Mouse (Mus musculus): ENCODE measurements around the gene 9230112D13Rik. TPM values are rescaled to one million over a fixed set of nuclear protein-coding genes. Genes with fewer than 3 reads are reported as not detected.

9230112D13Rik gene
- total and polyA plus RNA-seq, 3 experiments = not detected

DNA sequence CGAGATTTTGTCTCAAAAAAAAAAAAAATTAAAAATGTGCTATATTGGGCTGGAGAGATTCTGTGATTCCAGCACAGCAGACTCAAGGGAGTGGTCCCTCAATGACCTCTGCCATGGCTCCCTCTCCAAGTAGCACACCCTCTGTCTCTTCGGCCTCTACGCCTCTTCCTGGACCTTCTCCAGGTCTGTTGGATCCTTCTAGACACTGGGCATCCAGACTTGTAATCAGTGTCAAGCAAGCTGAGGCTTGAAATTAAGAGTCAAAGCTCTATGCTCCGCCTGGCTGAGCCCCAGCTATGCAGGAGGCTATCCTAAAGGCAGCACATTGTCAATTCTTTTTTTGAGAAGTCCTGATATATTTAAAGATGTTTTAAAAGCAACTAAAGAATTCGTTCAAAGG lies 10.9 kb upstream of the 9230112D13Rik start:
- Histone ChIP-seq H3K79me2 (ENCODE audit: control insufficient read depth, insufficient read depth, low read length, poor library complexity) (no peaks in the 10 kb centered on the region), H3K9me3 (replicated peaks; ENCODE audit: insufficient read depth, low read length) (no peaks in the 10 kb centered on the region), H3K4me3 (ENCODE audit: control insufficient read depth in 1 of 2, insufficient read depth in 1 of 2, low read depth in 2 of 2, low read length in 2 of 2) (no peak overlapping the region), H3K27ac (ENCODE audit: control insufficient read depth, low read depth, low read length) (no peak overlapping the region), H3K9ac (ENCODE audit: control insufficient read depth, low read depth, low read length, poor library complexity, severe bottlenecking) (no peak overlapping the region), H3K36me3 (ENCODE audit: control insufficient read depth in 1 of 2, insufficient read depth in 2 of 2, low read length in 2 of 2) (no peaks in the 10 kb centered on the region), H3K27me3 (ENCODE audit: control insufficient read depth in 1 of 2, insufficient read depth in 2 of 2, low read length in 2 of 2) (peaks cover 0 to 3% of the 10 kb centered on the region in 2 experiments; a peak in 3 of 4 replicates), H3K4me1 (ENCODE audit: control insufficient read depth in 1 of 2, insufficient read depth in 2 of 2, low read length in 2 of 2) (no peaks in the 10 kb centered on the region)
- TF ChIP-seq JUND (IDR thresholded peaks at IDR 0.05; ENCODE audit: low read depth, low read length) (no peak), POLR2AphosphoS5 (IDR thresholded peaks at IDR 0.05; ENCODE audit: borderline replicate concordance, low read depth, low read length) (no peak), POLR2A (IDR thresholded peaks at IDR 0.05; ENCODE audit: control insufficient read depth in 1 of 2, insufficient read depth in 1 of 2, low read depth in 1 of 2, low read length in 2 of 2, poor library complexity in 1 of 2) (no peak), HCFC1 (IDR thresholded peaks at IDR 0.05; ENCODE audit: low read depth, low read length) (no peak), POLR2AphosphoS2 (IDR thresholded peaks at IDR 0.05; ENCODE audit: low read length) (no peak), MAFK (IDR thresholded peaks at IDR 0.05; ENCODE audit: borderline replicate concordance, low read depth, low read length) (no peak), BHLHE40 (IDR thresholded peaks at IDR 0.05; ENCODE audit: borderline replicate concordance, low read depth, low read length) (no peak)
- no peak for DNase-seq (ENCODE audit: low read depth, low spot score)

DNA sequence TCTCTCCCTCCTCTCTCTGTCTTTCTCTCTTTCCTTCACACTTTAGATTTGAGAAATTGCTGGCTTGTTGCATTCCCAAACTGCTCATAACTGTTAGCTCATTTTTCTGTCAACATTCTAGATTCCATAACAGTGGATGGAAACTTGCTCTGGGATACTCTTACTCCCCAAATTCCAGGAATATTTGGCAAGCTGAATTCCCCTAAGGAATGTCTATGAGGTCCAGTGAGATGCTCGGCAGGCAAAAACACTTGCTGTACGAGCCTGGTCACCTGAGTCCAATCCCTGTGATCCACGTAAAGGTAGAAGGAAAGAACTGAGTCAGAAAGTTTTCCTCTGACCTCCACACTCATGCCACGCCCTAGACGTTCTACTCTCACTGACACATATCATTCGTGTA lies 9.9 kb upstream of the 9230112D13Rik start:
- no peaks in the 10 kb centered on the region for H3K9me3 ChIP-seq (replicated peaks; ENCODE audit: insufficient read depth, low read length)
- H3K9ac ChIP-seq (ENCODE audit: control insufficient read depth, low read depth, low read length, poor library complexity, severe bottlenecking) = no peak overlapping the region
- no peak for DNase-seq (ENCODE audit: low read depth, low spot score)
- TF ChIP-seq POLR2A (IDR thresholded peaks at IDR 0.05; ENCODE audit: control insufficient read depth in 1 of 2, insufficient read depth in 1 of 2, low read depth in 1 of 2, low read length in 2 of 2, poor library complexity in 1 of 2) = no peak
- no peak for TF ChIP-seq HCFC1 (IDR thresholded peaks at IDR 0.05; ENCODE audit: low read depth, low read length)
- no peak for TF ChIP-seq MYC (IDR thresholded peaks at IDR 0.05; ENCODE audit: low read depth, low read length)
- no peak for TF ChIP-seq E2F4 (IDR thresholded peaks at IDR 0.05; ENCODE audit: borderline replicate concordance, low read depth, low read length)
- TF ChIP-seq ZMIZ1 (IDR thresholded peaks at IDR 0.05; ENCODE audit: low read depth, low read length) = no peak
- TF ChIP-seq MAX (IDR thresholded peaks at IDR 0.05; ENCODE audit: low read length) = no peak
- TF ChIP-seq KAT2A (conservative IDR thresholded peaks at IDR 0.05; ENCODE audit: low read depth, low read length) = no peak
- peaks cover 0 to 5% of the 10 kb centered on the region in 2 experiments; a peak in 3 of 4 replicates for H3K27me3 ChIP-seq (ENCODE audit: control insufficient read depth in 1 of 2, insufficient read depth in 2 of 2, low read length in 2 of 2)
- H3K4me3 ChIP-seq (ENCODE audit: control insufficient read depth in 1 of 2, insufficient read depth in 1 of 2, low read depth in 2 of 2, low read length in 2 of 2) = no peak overlapping the region
- no peaks in the 10 kb centered on the region for H3K36me3 ChIP-seq (ENCODE audit: control insufficient read depth in 1 of 2, insufficient read depth in 2 of 2, low read length in 2 of 2)
- H3K4me1 ChIP-seq (ENCODE audit: control insufficient read depth in 1 of 2, insufficient read depth in 2 of 2, low read length in 2 of 2) = no peaks in the 10 kb centered on the region
- H3K27ac ChIP-seq (ENCODE audit: control insufficient read depth, low read depth, low read length) = no peak overlapping the region
- H3K79me2 ChIP-seq (ENCODE audit: control insufficient read depth, insufficient read depth, low read length, poor library complexity) = no peaks in the 10 kb centered on the region

DNA sequence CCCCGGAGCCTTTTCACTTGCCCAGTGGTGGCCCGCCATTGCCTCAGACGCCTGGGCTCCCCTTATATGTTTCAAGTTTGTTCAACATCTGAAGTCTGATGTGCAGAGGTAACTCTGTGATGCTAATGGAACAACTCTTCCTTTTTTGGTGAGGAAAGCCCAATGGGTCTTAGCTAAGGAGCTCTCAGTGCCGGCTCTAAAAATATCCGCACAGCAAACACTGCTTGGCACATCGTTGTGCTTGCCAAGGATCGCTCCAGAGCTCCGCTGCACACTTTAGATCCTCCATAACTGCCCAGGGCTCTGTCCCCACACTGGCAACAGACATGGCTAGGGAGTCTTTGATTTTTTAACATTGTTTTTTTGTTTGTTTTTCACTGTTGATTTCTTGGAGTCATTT lies 6.2 kb upstream of the 9230112D13Rik start:
- peaks cover 0 to 5% of the 10 kb centered on the region in 2 experiments; a peak in 3 of 4 replicates for H3K27me3 ChIP-seq (ENCODE audit: control insufficient read depth in 1 of 2, insufficient read depth in 2 of 2, low read length in 2 of 2)
- no peaks in the 10 kb centered on the region for H3K36me3 ChIP-seq (ENCODE audit: control insufficient read depth in 1 of 2, insufficient read depth in 2 of 2, low read length in 2 of 2)
- no peak overlapping the region for H3K9ac ChIP-seq (ENCODE audit: control insufficient read depth, low read depth, low read length, poor library complexity, severe bottlenecking)
- H3K27ac ChIP-seq (ENCODE audit: control insufficient read depth, low read depth, low read length) = no peak overlapping the region
- H3K9me3 ChIP-seq (replicated peaks; ENCODE audit: insufficient read depth, low read length) = no peaks in the 10 kb centered on the region
- TF ChIP-seq TCF12 (IDR thresholded peaks at IDR 0.05; ENCODE audit: low read depth, low read length) = no peak
- no peak for TF ChIP-seq USF2 (IDR thresholded peaks at IDR 0.05; ENCODE audit: borderline replicate concordance in 1 of 2, insufficient read depth in 1 of 2, low read depth in 1 of 2, low read length in 2 of 2)
- no peak for TF ChIP-seq UBTF (IDR thresholded peaks at IDR 0.05; ENCODE audit: borderline replicate concordance, insufficient read depth, low read depth, low read length)
- TF ChIP-seq CHD2 (IDR thresholded peaks at IDR 0.05; ENCODE audit: low read length) = no peak
- no peak for TF ChIP-seq TBP (IDR thresholded peaks at IDR 0.05; ENCODE audit: low read depth, low read length)
- TF ChIP-seq CTCF (IDR thresholded peaks at IDR 0.05 in 2 of 3, conservative IDR thresholded peaks at IDR 0.05 in 1 of 3; ENCODE audit: control insufficient read depth in 1 of 3, insufficient read depth in 1 of 3, low read depth in 2 of 3, low read length in 3 of 3, poor library complexity in 1 of 3, severe bottlenecking in 1 of 3) = no peak
- no peak for TF ChIP-seq E2F4 (IDR thresholded peaks at IDR 0.05; ENCODE audit: borderline replicate concordance, low read depth, low read length)
- no peak for TF ChIP-seq JUND (IDR thresholded peaks at IDR 0.05; ENCODE audit: low read depth, low read length)
- no peak for TF ChIP-seq ZNF384 (IDR thresholded peaks at IDR 0.05; ENCODE audit: low read depth, low read length)
- no peak for TF ChIP-seq EP300 (IDR thresholded peaks at IDR 0.05; ENCODE audit: low read depth in 1 of 2, low read length in 2 of 2)
- TF ChIP-seq ELF1 (IDR thresholded peaks at IDR 0.05; ENCODE audit: low read depth, low read length) = no peak
- no peak for TF ChIP-seq MYC (IDR thresholded peaks at IDR 0.05; ENCODE audit: low read depth, low read length)
- no peak for TF ChIP-seq MYB (IDR thresholded peaks at IDR 0.05; ENCODE audit: low read depth, low read length)
- no peak overlapping the region for H3K4me3 ChIP-seq (ENCODE audit: control insufficient read depth in 1 of 2, insufficient read depth in 1 of 2, low read depth in 2 of 2, low read length in 2 of 2)
- H3K79me2 ChIP-seq (ENCODE audit: control insufficient read depth, insufficient read depth, low read length, poor library complexity) = no peaks in the 10 kb centered on the region
- no peak for DNase-seq (ENCODE audit: low read depth, low spot score)
- H3K4me1 ChIP-seq (ENCODE audit: control insufficient read depth in 1 of 2, insufficient read depth in 2 of 2, low read length in 2 of 2) = no peaks in the 10 kb centered on the region
